Mouse (Mus musculus): ENCODE results near the gene Sptssb.

Sptssb gene

DNA sequence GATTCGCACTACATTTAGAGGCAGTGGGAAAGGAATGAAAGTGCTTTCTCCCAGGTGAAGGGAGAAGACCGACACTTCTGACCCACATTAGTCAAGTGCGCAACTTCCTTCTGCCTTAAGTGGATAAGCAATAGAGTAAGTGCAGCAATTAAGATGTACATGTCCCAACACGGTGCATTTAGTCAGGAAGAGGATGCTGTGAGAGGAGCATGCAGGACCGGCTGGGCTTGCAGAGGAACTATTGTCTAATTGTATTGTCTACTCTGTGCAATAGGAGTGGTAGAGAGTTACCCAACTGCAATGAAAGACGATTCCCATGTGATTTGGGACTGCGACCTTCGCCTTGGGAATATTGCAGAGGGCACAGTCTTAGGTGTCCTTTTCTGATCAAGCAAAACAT is 30.2 kb downstream of the Sptssb start:
- DNase-seq (ENCODE audit: low read depth, low spot score) = no peak

DNA sequence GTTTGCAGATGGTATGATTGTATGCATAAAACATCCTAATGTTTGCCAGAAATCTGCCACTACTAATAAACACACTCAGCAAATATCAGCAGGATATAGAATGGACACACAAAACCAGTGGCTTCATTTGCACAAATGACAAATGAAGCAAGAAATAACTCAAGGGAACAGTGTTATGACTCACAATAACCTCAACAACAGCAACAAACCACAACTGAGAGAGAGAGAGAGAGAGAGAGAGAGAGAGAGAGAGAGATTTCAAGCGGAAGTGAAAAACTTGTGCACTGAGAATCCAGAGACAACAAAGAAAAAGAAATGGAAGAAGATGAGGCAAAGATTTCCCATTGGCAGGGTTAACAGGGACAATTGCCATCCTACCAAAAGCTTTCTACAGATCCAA is 35.2 kb downstream of the Sptssb start:
- no peak for DNase-seq (ENCODE audit: low read depth, low spot score)

DNA sequence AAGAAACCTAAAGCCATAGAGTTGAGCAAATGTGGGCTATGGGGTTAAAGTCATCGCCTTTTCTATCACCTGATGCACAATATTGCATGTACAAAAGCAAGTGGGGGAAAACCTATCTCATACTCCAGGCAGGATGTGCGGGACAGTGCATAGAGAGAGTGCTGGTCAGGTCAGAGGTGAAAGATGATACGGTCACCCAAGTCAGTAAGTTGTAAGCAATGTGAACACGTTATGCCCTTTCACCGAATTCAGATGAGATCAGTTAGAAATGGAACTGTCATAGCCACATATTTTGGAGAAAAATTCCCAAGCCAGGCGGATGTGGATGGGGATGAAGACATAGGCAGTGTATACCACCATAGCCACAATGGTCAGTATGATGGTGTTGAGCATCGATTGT is 39.1 kb downstream of the Sptssb start:
- DNase-seq (ENCODE audit: low read depth, low spot score) = no peak

DNA sequence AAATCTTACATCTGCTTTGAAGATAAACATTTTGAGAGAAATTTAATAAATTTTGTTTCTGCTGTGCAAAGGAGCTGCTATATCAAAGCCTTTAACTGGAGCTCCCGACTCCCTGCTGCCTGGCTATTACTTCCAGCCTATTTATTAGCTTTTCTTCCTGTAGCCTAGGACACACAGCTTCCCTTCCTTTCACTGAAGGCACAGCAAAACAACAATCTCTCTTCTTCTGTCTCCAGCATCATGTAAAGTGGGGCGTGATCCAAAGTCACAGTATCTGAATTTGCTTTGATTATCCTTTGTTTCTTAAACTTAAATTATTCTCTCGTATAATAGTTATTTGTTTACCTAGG is 39.9 kb downstream of the Sptssb start:
- no peak for DNase-seq (ENCODE audit: low read depth, low spot score)

DNA sequence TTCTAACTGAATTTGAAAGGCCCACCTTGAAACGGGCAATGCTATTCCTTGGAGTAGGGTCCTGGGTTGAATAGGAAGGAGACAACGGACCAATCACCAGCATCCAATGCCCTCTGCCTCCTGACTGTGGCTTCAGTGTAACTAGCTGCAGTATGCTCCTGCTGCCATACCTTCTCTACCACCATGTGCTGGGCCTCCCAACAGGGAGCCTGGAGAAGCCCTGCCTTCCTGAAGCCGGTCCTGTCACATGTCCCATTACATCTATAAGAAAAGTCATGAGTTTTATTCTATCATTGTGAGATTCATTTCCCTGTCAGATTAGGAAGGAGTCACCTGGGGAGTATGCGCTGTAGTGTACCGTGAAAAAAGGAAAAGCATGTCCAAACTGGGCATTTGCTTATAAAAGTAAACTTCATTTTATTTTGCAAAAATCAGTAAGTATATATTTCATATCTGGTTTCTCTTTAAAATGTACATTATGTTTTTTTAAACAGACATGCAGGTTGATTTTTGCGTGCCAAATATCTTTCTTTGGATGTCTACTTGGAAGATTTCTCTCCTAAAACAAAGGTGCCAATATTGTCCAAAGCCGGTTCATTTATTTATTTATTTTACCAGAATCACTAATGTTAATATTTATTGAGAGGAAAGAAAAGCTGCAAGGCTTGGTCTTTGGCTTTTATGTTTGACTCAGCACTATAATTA is 40.4 kb downstream of the Sptssb start:
- no peak for DNase-seq (ENCODE audit: low read depth, low spot score)

DNA sequence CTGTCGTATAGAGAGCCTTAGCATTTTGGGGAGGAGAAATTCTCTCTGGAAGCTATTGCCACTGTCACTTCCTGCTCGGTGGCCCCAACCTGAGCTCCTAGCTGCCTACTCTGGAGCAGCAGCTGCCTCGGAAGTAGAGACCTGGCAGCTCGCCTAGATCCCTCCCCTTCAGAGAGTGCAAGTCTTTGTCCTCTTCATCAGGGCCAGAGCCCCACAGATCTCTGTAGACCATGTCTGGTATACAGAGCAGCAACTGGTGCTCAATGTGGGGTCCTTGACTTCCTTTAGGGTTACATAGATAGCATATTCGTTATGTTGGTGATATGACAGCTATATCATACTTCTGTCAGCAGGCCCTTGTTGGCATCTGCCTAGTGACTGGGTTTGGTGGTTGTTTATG is 41.3 kb downstream of the Sptssb start:
- DNase-seq (ENCODE audit: low read depth, low spot score) = no peak

DNA sequence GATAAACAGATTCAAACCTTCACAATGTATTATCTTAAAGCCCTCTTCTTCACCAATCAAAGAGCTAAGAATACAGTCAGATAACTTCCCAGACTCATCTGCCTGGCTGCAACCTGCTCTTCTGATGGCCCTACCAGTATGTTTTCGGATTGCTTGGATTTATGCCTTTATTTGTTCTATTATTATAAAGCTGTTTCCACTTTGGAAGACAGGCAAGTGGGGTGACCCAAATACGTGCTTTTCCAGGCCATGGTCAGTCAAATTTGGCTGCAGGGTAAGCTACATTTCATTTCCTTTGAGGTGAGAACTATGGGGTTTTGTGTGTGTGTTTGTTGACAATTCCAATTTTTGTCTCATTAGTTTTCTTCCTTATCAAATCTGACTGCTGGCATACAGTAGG is 43.2 kb downstream of the Sptssb start:
- no peak for DNase-seq (ENCODE audit: low read depth, low spot score)

DNA sequence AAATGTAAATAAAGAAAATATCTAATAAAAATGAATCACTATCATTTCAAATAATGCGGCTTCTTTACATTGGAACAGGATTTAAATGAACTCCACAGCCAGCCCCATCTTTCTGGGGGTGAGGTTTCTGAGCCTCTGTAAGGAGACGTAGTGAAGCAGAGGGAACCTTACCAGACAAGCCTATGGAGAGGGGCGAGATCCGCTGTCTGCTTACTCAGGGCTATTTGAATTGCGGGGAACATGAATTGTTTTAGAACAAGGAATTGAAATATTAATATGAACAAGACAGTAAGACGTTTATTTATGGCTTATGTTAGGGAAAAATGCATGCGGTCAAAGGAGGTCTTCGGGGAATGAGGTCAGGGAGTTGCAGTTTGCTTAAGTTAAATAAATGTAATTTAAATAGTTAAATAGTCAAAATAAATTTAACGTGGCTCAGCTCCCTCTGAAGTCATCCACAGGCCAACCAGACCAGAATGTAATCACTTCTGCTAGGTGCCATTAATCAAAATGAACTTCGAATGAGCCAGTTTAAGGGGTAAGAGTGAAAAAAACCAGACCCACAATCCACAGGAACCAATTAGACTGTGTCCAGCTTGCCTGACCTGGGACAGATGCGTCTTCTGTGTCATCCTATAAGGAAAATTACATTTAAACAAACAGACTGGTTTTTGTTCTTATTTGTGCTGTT is 46.6 kb downstream of the Sptssb start:
- peak; percentile 7 for DNase-seq (ENCODE audit: low read depth, low spot score)

DNA sequence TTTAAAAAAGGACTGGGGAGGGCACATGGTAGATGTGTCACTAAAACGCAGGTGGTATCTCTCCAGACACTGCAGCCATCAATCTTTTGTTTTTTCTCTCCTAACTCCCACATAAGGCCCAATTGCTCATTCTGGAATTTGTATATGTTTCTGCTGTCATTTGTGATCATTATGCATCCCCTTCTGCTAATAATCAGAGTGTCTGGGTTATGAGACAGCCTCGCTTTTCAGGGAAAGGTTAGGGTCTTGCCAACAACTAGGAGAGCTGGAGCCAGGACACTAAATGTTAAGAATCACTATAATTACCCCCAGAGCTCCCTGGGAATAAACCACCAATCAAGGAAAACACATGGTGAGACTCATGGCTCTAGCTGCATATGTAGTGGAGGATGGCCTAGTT is 47.3 kb downstream of the Sptssb start:
- DNase-seq (ENCODE audit: low read depth, low spot score) = no peak

DNA sequence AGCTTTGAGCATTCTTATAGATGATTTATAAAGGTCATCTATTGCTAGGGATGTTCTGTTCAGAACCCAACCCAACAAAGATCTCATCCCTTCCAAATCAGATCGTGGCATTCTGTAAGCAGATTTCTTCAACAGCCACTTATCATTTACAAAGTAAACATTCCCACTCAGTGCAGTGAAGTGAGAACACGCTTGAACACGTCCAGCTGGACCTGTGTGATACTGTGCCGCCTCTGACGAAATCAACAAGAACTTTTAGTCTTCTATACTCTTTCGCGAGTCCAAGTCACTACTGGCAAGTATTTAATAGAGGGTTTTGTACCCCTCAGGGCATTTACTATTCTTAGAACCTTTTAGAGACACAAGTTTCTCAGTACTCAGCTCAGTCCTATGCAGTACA is 51.3 kb downstream of the Sptssb start:
- DNase-seq (ENCODE audit: low read depth, low spot score) = no peak

DNA sequence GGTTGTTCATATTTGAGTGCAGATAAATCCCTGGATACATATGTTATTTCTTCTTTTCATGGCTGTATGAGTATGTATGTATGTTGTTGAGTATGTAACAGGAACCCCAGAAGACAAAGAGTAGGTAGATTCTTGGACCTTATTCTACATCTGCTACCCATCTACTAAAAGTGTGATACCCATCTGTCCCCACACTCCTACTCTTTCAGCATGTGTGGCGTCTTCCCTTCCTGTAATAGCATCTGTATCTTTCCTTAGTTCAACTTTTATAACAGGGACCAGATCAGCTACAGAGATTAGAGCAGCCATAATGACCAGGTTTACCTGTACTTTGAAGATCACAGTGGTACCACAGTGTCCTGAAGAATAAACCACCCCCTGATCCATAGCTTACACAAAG is 56.6 kb downstream of the Sptssb start:
- no peak for DNase-seq (ENCODE audit: low read depth, low spot score)

DNA sequence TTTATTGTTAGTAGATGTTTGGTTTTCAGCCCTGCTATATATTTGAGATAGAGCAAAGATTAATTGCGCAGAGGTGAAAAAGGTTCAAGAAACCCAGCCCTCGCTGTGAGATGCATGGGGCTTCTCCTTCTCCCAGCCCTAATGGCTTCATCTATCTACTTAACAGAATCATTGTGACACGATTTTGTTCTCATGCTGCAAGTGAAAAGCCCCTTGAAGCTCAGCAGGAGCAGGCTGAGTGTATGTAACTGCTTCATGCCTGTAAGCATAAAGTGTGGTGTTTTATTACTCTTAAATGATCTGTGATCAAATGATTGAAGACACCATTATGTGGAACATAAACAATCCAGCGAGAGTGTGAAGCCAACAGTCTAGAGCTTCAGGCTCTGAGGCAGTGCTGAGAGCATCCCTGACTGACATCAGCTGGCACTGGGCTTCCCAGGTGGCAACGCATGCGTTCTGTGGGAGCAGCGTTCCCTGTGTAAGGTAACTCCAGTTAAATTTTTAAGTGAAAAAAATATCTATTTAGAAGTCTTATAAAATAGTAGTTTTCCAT is 58.8 kb downstream of the Sptssb start:
- DNase-seq (ENCODE audit: low read depth, low spot score) = peak; percentile 3

DNA sequence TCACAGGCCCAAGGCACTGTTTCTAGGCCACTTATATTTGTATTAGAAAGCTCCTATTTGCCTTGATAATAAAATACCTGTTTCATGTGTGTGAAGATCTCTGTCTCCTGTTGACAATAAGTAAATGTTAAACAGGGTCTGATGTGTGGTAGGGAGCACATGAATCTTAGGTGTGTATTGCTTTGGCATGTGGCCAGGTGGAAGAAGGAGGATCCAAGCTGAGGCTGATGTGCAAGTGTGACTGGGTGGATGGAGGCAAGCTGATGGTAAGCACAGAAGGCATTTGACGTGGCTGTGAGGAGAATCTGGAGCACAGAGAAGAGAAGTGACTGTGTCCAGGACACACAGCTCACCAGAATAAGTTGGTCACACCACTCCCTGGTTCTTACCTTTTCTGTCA is 60.6 kb downstream of the Sptssb start:
- no peak for DNase-seq (ENCODE audit: low read depth, low spot score)

DNA sequence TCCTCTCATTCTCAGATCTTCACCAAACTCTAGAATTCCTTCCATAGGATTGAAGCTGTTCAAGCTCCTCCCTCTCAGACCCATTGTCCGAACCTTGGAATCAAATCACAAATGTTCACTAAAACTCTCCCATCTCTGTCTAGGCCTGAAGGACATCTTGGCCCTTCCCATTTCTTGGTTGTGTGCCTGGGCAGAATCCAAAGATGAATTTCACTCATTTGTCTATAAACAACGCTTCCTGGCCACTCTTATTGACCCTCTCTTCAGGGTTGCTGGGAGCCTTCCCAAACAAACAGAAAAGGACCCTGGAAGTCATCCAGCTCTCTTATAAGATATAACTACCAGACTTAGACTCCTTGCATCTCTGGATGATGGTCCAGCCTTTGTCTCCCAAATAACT is 61.8 kb downstream of the Sptssb start:
- no peak for DNase-seq (ENCODE audit: low read depth, low spot score)

DNA sequence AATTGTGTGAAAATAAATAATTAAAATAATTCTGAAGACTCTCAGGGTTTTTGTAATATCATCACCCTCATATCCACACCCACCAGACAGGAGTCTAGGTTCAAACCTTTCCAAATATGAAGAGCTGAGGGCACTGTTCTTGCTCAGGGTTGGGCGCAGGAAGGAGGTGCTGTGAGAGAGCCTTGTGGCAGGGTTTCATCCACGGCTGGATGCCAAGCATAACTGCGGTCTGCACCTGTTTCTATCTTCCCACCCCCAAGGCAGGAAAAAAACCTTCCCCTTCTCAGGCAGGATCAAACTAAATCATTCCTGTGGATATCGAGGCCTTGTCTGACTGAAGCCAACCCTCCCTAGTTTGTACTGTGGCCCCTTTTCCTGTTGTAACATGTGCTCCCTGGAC is 62.2 kb downstream of the Sptssb start:
- no peak for DNase-seq (ENCODE audit: low read depth, low spot score)

DNA sequence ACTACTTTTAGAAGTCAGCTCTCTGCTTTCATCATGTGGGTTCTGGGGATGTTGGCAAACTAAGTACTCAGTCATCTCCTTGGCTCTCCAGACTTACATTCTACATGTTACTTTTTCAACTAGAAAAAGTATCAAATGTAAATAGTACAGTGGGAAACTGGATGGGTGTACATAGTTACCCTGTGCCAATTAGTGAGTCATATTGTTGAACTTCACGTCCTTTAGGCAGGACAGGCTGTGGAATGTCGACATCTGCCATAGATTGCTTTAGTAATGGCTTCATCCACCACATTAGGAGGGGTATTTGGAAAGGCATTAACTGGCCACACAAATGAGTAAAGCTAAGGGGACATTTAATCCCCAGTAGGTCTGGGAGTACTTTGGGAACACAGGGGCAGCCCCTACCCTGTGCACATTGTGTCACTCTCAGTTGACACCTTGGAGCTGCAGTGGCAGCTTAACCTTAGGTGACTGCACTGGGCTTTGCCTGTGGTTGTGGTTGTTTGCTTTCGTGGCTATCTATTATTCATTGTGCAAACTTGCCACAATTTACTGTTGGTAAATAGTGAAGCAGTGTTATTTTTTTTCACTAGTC is 66.8 kb downstream of the Sptssb start:
- no peak for DNase-seq (ENCODE audit: low read depth, low spot score)

DNA sequence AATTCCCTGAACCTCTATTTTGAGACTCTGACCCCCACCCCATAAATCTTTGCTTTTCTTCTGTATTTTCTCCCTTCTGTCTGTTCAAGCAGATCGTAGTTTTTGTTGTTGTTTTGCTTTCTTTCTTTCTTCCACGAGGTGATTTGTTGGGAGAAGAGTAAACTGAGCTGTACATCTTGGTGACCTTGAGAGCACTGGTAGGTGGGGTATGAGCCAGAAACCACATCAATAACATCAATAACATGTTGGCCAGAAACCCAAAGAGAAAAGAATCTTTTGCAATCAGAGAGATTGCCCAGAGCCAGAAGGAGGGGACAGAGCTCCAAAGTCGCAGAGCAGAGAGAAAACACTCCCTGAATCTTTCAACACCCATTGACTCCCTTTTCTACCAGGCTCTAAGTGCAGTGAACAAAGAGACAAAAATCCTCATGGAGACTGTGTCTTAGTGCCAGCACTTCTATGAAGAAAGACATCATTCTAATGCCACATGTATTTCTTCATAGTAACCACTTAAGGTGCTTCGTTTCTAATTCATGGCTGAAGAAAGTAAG is 80.4 kb downstream of the Sptssb start:
- no peak for DNase-seq (ENCODE audit: low read depth, low spot score)

DNA sequence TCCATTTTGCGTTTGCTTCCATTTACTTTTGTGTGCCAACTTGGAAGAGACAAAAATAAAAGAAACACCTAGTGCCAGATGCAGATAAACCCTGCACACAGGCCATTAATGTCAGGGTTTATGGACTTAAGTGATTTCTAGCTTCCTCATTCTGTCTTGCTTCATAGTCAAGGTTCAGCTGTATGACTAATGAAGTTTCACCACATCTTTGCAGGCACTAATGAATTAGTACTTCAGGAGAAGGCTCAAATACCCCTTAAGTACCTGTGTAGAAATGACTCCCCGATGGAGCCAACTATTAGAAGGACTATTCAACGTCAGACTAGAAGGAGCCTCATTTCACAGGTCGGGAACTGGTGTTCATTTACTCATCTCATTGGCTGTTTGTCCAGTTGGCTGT is 86.4 kb downstream of the Sptssb start:
- DNase-seq (ENCODE audit: low read depth, low spot score) = no peak
